9 mouse cellular contexts compared by ENCODE assay signal in genomic region chr17:26895578-26895977, GRCm38 (mm10). TPM values are rescaled to one million over a fixed set of nuclear protein-coding genes. Genes with fewer than 3 reads are reported as not detected.
DNase-seq lines count a peak whose midpoint lies in the region; ATAC-seq and TF ChIP-seq lines count a peak whose summit lies in the region.
"Had no signal": no experiment of that assay in that cellular context is flagged by ENCODE, and none has a peak within 500 bp of the region (broad histone marks: within the 10 kb centered on the region; RNA-seq: fewer than 3 reads in every experiment).

No protein-coding gene starts in this region.

- H3K36me3 ChIP-seq in forebrain, embryonic 11.5 days (ENCODE audit: control insufficient read depth, insufficient read depth, low read length), result no peaks in the 10 kb centered on the region
- H3K36me3 ChIP-seq in forebrain, embryonic 16.5 days (ENCODE audit: control insufficient read depth, insufficient read depth), result no peaks in the 10 kb centered on the region
- H3K36me3 ChIP-seq: limb, embryonic 15.5 days had no signal

- TF ChIP-seq POLR2A in cerebellum, adult 2 months (IDR thresholded peaks at IDR 0.05; ENCODE audit: borderline replicate concordance, insufficient read depth, low read length), result no peak

- no peak overlapping the region for H3K4me2 ChIP-seq in forebrain, embryonic 11.5 days (ENCODE audit: low read depth, low read length, severe bottlenecking)
- H3K4me2 ChIP-seq in forebrain, embryonic 16.5 days (ENCODE audit: low read length), result no peak overlapping the region
- H3K4me2 ChIP-seq: limb, embryonic 15.5 days had no signal

- DNase-seq in forebrain, embryonic 11.5 days (ENCODE audit: low spot score), result peak; percentile 80
- peak; percentile 47 for DNase-seq in MN1 (ENCODE audit: low spot score)
- peak; percentile 58 to 68 for DNase-seq in cerebellum, adult 2 months
- DNase-seq in gastrocnemius, postnatal 4 days (ENCODE audit: low spot score in 2 of 2), result peak; percentile 61 to 73
- DNase-seq in layer of hippocampus, postnatal 25 days (ENCODE audit: extremely low spot score in 1 of 2, low spot score in 1 of 2), result peak; percentile 44 to 75
- peak; percentile 87 for DNase-seq in naive thymus-derived CD4-positive, alpha-beta T cell, adult 2 months (ENCODE audit: low read depth)
- DNase-seq in testis, postnatal 10 days (ENCODE audit: low spot score), result peak; percentile 84

- no peak overlapping the region for H3K4me3 ChIP-seq in forebrain, embryonic 11.5 days (ENCODE audit: low read depth, low read length)
- no peak overlapping the region for H3K4me3 ChIP-seq in forebrain, embryonic 16.5 days (replicated peaks; ENCODE audit: low read length)
- H3K4me3 ChIP-seq in cerebellum, adult 2 months (replicated peaks; ENCODE audit: insufficient read depth, low read depth, low read length), result no peak overlapping the region
- H3K4me3 ChIP-seq: limb, embryonic 15.5 days had no signal

- peak; percentile 83 for TF ChIP-seq CTCF in cerebellum, adult 2 months (IDR thresholded peaks at IDR 0.05; ENCODE audit: borderline replicate concordance, insufficient read depth, low read depth, low read length)

- no peak overlapping the region for H3K27ac ChIP-seq in forebrain, embryonic 11.5 days (ENCODE audit: low read depth, low read length)
- H3K27ac ChIP-seq in forebrain, embryonic 16.5 days (ENCODE audit: low read length), result no peak overlapping the region
- no peak overlapping the region for H3K27ac ChIP-seq in cerebellum, adult 2 months (ENCODE audit: insufficient read depth, low read length)
- H3K27ac ChIP-seq: limb, embryonic 15.5 days had no signal

- no peaks in the 10 kb centered on the region for H3K9me3 ChIP-seq in forebrain, embryonic 11.5 days (ENCODE audit: control insufficient read depth, low read length)
- no peaks in the 10 kb centered on the region for H3K9me3 ChIP-seq in forebrain, embryonic 16.5 days (ENCODE audit: control insufficient read depth, low read length)
- H3K9me3 ChIP-seq: limb, embryonic 15.5 days had no signal

- ATAC-seq in forebrain, embryonic 11.5 days (replicated peaks; ENCODE audit: low FRiP score), result no peak
- no peak for ATAC-seq in forebrain, embryonic 16.5 days

- peaks cover 8% of the 10 kb centered on the region; the same call in 1 of the 2 replicates for H3K4me1 ChIP-seq in forebrain, embryonic 11.5 days (replicated peaks; ENCODE audit: control insufficient read depth, insufficient read depth, low read length)
- peaks cover 21% of the 10 kb centered on the region for H3K4me1 ChIP-seq in forebrain, embryonic 16.5 days (replicated peaks; ENCODE audit: control insufficient read depth, insufficient read depth, low read length)
- H3K4me1 ChIP-seq in cerebellum, adult 2 months (ENCODE audit: control insufficient read depth, insufficient read depth, low read length), result peaks cover 5% of the 10 kb centered on the region

- H3K9ac ChIP-seq in forebrain, embryonic 11.5 days (ENCODE audit: low read length), result no peak overlapping the region
- H3K9ac ChIP-seq in forebrain, embryonic 16.5 days (replicated peaks; ENCODE audit: low read depth, low read length), result no peak overlapping the region
- H3K9ac ChIP-seq: limb, embryonic 15.5 days had no signal

- WGBS in forebrain, embryonic 11.5 days, result 12% methylated on average over 10 of the region's 10 CpGs
- WGBS in forebrain, embryonic 16.5 days, result 12% methylated on average over 10 of the region's 10 CpGs
- 10% methylated on average over 10 of the region's 10 CpGs for WGBS in cerebellum, adult 2 months

- no peaks in the 10 kb centered on the region for H3K27me3 ChIP-seq in forebrain, embryonic 11.5 days (ENCODE audit: control insufficient read depth, insufficient read depth, low read length)
- H3K27me3 ChIP-seq in forebrain, embryonic 16.5 days (replicated peaks; ENCODE audit: control insufficient read depth, insufficient read depth, low read length), result no peaks in the 10 kb centered on the region
- no peaks in the 10 kb centered on the region for H3K27me3 ChIP-seq in cerebellum, adult 2 months (ENCODE audit: control insufficient read depth, insufficient read depth, low read length)
- H3K27me3 ChIP-seq: limb, embryonic 15.5 days had no signal

RNA-seq across cellular contexts. Expression of gene Kifc5b, which starts 21.3 kb away (rescaled TPM):
- polyA plus RNA-seq in forebrain, embryonic 11.5 days (2014; fragmentation: Nextera tagmentation; extraction: Ambion mirVana), result 11.1 and 11.3 TPM in 2 replicates
- 3.1 and 6.8 TPM in 2 replicates for polyA plus RNA-seq in forebrain, embryonic 16.5 days (2015; fragmentation: Nextera tagmentation; extraction: Ambion mirVana)
- polyA plus RNA-seq in cerebellum, adult 2 months (2012; rRNA removed), result 5.9 and 6.6 TPM in 2 replicates
- 1 to 10 TPM; 6.1 to 8.5 TPM for total RNA-seq in gastrocnemius, postnatal 4 days (2021)
- 1 to 10 TPM; 2.9 to 3.1 TPM for total RNA-seq in layer of hippocampus, postnatal 25 days (2021)

RNA-seq across cellular contexts. Expression of gene Phf1, which starts 37.3 kb away (rescaled TPM):
- 4.5 and 4.9 TPM in 2 replicates for polyA plus RNA-seq in forebrain, embryonic 11.5 days (2014; fragmentation: Nextera tagmentation; extraction: Ambion mirVana)
- polyA plus RNA-seq in forebrain, embryonic 16.5 days (2015; fragmentation: Nextera tagmentation; extraction: Ambion mirVana), result 16.2 and 19.7 TPM in 2 replicates
- polyA plus RNA-seq in cerebellum, adult 2 months (2012; rRNA removed), result 57.8 and 60.8 TPM in 2 replicates
- 10 to 100 TPM in 1 of 2 experiments, 1 to 10 TPM in 1; 9.6 to 10.9 TPM for total RNA-seq in gastrocnemius, postnatal 4 days (2021)
- total RNA-seq in layer of hippocampus, postnatal 25 days (2021), result 10 to 100 TPM; 27.0 to 29.4 TPM

RNA-seq across cellular contexts. Expression of gene Cuta, which starts 43.8 kb away (rescaled TPM):
- polyA plus RNA-seq in forebrain, embryonic 11.5 days (2014; fragmentation: Nextera tagmentation; extraction: Ambion mirVana), result 141 and 154 TPM in 2 replicates
- polyA plus RNA-seq in forebrain, embryonic 16.5 days (2015; fragmentation: Nextera tagmentation; extraction: Ambion mirVana), result 137 and 138 TPM in 2 replicates
- polyA plus RNA-seq in cerebellum, adult 2 months (2012; rRNA removed), result 176 and 187 TPM in 2 replicates
- total RNA-seq in gastrocnemius, postnatal 4 days (2021), result 10 to 100 TPM; 90.4 to 92.8 TPM
- total RNA-seq in layer of hippocampus, postnatal 25 days (2021), result 100 to 1,000 TPM; 100 to 113 TPM

RNA-seq across cellular contexts. Expression of gene Syngap1, which starts 45.5 kb away (rescaled TPM):
- 3.2 and 4.2 TPM in 2 replicates for polyA plus RNA-seq in forebrain, embryonic 11.5 days (2014; fragmentation: Nextera tagmentation; extraction: Ambion mirVana)
- polyA plus RNA-seq in forebrain, embryonic 16.5 days (2015; fragmentation: Nextera tagmentation; extraction: Ambion mirVana), result 5.4 and 5.8 TPM in 2 replicates
- polyA plus RNA-seq in cerebellum, adult 2 months (2012; rRNA removed), result 55.9 and 62.5 TPM in 2 replicates
- 10 to 100 TPM; 20.8 to 23.8 TPM for total RNA-seq in gastrocnemius, postnatal 4 days (2021)
- total RNA-seq in layer of hippocampus, postnatal 25 days (2021), result 100 to 1,000 TPM; 399 to 523 TPM

RNA-seq across cellular contexts. Expression of gene Nkx2-5, which starts 50.8 kb away (rescaled TPM):
- polyA plus RNA-seq in forebrain, embryonic 11.5 days (2014; fragmentation: Nextera tagmentation; extraction: Ambion mirVana), result not detected in 2 replicates
- not detected in 2 replicates for polyA plus RNA-seq in forebrain, embryonic 16.5 days (2015; fragmentation: Nextera tagmentation; extraction: Ambion mirVana)
- not detected in 2 replicates for polyA plus RNA-seq in cerebellum, adult 2 months (2012; rRNA removed)
- total RNA-seq in gastrocnemius, postnatal 4 days (2021), result not detected
- not detected for total RNA-seq in layer of hippocampus, postnatal 25 days (2021)
- polyA plus RNA-seq: limb, embryonic 15.5 days had no signal
